Mouse (Mus musculus) embryonic facial prominence, embryonic 10.5 days (tissue): ENCODE results near the gene Chrna3. TPM values are rescaled to one million over a fixed set of nuclear protein-coding genes. Genes with fewer than 3 reads are reported as not detected.

Experiments used
- DNase-seq: peaks from one replicate; pipeline ENCODE4 v3.0.0-alpha.2; 2017; ENCODE audit warnings: low spot score
- H3K27ac ChIP-seq: fragments of 300-500 bp; sonication (generic); replicated peaks from 2 replicates; pipeline ENCODE4 v1.5.1; 2016; ENCODE audit warnings: mild to moderate bottlenecking
- H3K27me3 ChIP-seq: fragments of 300-500 bp; sonication (generic); replicated peaks from 2 replicates; pipeline ENCODE4 v1.6.1; 2016; ENCODE audit warnings: low read depth, mild to moderate bottlenecking; ENCODE audit not compliant: poor library complexity, severe bottlenecking
- H3K36me3 ChIP-seq: fragments of 300-500 bp; sonication (generic); replicated peaks from 2 replicates; pipeline ENCODE4 v1.6.1; 2016; ENCODE audit warnings: mild to moderate bottlenecking, moderate library complexity
- H3K4me1 ChIP-seq: fragments of 300-500 bp; sonication (generic); 2 replicates; pipeline ENCODE4 v1.6.1; 2016
- H3K4me3 ChIP-seq: fragments of 300-500 bp; sonication (generic); 2 replicates; pipeline ENCODE4 v1.5.1; 2016; ENCODE audit warnings: mild to moderate bottlenecking, moderate library complexity
- H3K9me3 ChIP-seq: fragments of 300-500 bp; sonication (generic); 2 replicates; pipeline ENCODE4 v1.6.1; 2016; ENCODE audit warnings: mild to moderate bottlenecking
- WGBS: fragments of 180-500 bp; shearing (Covaris S2); methylation state at CpG from one replicate; pipeline ENCODE4 v1.1.7; 2016; 5-methylcytosine and 5-hydroxymethylcytosine counted together
- polyA plus RNA-seq: library from polyadenylated mRNA; unstranded; fragments of >200 nt; fragmentation: Nextera tagmentation; extraction: Ambion mirVana; gene quantifications from 2 replicates; pipeline ENCODE4 v1.2.1, GENCODE M21; 2016

Gene Chrna3
- polyA plus RNA-seq, 1 experiment from 2014 or later = 3.1 TPM

DNA sequence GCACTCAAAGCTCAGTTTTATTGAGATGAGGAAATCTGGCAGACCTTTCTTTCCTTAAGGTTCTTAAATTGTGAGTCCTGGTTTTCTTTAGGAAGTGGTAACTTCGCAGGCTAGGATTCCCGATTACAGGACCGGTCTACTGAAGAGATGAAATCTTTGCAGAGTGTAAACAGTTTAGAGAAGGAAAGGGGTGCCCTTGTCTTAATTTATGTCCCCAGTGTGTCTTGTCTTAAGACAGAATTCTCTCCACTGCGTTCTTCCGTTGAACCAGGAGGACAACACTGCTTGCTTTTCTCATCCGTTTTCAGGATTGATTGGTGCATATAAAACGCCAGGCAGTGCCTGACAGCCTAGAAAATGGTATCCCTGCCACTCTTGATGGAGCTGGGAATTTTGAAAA is 44.0 kb downstream of the Chrna3 start:
- DNase-seq = no peak
- 6% methylated on average over 7 of the region's 7 CpGs for WGBS
- H3K27me3 ChIP-seq = peaks cover 79% of the 10 kb centered on the region

DNA sequence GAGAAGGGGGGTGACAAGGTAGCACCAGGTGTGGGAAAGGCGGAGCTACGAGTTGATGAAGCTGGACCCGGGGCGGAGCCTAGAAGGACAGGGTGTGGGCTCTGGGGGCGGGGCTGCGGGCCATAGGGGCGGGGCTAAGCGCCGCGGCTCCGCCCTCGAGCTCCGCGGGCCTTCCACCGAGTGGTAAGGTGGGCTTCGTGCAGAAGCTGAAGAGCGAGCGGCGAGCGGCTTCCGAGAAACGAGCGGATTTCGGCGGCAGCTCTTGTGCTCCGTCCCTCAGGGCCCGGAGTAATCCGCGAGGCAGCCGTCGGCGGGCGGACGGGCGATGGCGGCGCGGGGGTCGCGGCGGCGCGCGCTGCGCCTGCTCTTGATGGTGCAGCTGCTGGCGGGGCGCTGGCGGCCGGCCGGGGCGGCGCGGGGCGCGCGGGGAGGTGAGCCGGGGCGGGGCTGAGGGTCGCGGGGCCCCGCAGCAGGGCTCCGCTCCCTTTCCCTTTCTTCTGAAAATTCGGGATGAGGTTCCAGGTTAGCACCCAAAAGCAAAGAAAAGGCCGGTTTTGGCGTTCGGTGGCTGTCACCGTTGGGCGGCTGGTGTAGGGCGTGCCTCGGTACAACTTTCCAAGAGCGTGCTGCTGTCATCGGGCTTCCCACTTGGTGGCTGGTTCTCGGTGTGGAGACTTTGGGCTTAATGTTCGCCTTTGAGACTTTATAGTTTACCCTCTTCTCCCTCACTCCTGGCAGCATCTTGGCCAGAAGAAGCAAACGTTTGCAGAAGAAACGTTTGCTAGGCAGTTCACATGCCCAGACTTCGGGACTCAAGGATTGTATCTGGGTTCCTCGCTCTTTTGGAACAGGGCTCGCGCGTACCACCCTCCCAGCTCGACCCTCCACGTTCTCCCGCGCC is 44.8 kb downstream of the Chrna3 start:
- Histone ChIP-seq H3K36me3 (no peaks in the 10 kb centered on the region), H3K27ac (peak overlapping the region; percentile 44; the same call in 1 of the 2 replicates), H3K4me1 (peaks cover 17% of the 10 kb centered on the region), H3K9me3 (0 out of 2 replicates have a peak, but pooled peaks cover 2% of the 10 kb centered on the region), H3K4me3 (peak overlapping the region; percentile 70), H3K27me3 (peaks cover 80% of the 10 kb centered on the region)
- 1% methylated on average over 85 of the region's 85 CpGs for WGBS
- DNase-seq = peak; percentile 83

More for the DNA sequence above, 44.0 kb downstream of the Chrna3 start:
- 0 out of 2 replicates have a peak, but pooled peaks cover 2% of the 10 kb centered on the region for H3K9me3 ChIP-seq
- H3K27ac ChIP-seq = no peak overlapping the region
- H3K36me3 ChIP-seq = no peaks in the 10 kb centered on the region
- peak overlapping the region; percentile 70 for H3K4me3 ChIP-seq
- peaks cover 17% of the 10 kb centered on the region for H3K4me1 ChIP-seq

DNA sequence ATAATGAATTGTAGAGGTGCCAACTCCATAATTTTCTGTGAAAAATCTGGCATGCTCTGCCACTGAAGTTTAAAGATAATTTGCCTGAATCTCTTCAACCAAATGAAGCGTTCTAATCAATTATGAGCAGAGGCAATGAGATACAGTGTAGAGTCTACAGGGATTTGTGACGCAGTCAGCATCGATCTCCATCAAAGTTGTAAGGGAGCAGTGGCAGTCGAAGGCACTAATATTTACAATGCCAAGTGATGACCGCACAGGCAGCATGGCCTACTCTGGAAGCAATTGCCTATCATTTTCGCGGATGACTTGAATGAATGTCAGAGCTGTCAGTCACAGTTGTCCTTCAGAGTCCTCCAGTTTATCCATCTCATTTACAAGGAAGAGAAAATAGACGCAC is 45.7 kb downstream of the Chrna3 start, which contains the start of gene Chrna5:
Gene Chrna5 (plus strand): TSS at position 207 of the 400 bp plus-strand sequence.
- Histone ChIP-seq H3K27me3 (peaks cover 80% of the 10 kb centered on the region), H3K4me1 (peaks cover 17% of the 10 kb centered on the region), H3K9me3 (0 out of 2 replicates have a peak, but pooled peaks cover 2% of the 10 kb centered on the region), H3K36me3 (no peaks in the 10 kb centered on the region), H3K27ac (peak within 1 kb of the TSS; percentile 44; the same call in 1 of the 2 replicates), H3K4me3 (peak within 1 kb of the TSS; percentile 70)
- 67% methylated on average over 8 of the region's 8 CpGs for WGBS
- DNase-seq = no peak

DNA sequence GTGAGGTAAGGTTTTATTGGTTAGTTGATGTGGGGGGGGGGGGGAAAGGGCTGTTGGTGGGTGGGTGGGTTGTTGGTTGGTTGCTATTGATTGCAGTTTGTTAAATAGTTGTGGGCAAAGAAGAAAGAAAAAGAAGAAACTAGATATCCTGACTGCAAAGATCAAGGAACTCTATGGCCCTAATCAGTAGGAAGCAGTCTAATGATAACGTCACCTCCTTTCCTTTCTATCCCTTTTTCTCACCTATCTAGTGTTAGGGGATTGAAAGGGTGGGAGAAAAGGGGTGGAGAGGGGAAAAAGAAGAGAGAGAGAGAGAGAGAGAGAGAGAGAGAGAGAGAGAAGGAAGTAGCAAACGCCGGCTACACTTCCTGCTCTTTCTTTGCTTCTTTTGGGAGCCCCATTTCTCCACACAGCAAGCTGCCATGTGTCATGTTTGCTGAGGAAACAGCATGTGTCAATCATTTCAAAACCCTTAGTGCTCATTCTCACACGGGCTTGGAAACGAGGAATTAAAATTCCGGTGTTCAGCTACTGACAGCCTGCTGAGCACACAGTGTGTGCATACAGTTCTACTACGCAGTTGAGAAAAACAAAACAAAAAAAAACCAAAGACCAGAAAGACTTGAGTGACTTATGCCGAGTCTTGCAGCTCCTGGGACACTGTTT is 56.3 kb downstream of the Chrna3 start:
- Histone ChIP-seq H3K9me3 (no peaks in the 10 kb centered on the region), H3K4me1 (no peaks in the 10 kb centered on the region), H3K4me3 (no peak overlapping the region), H3K27ac (no peak overlapping the region), H3K27me3 (no peaks in the 10 kb centered on the region), H3K36me3 (no peaks in the 10 kb centered on the region)
- 74% methylated on average over 8 of the region's 8 CpGs for WGBS
- no peak for DNase-seq

DNA sequence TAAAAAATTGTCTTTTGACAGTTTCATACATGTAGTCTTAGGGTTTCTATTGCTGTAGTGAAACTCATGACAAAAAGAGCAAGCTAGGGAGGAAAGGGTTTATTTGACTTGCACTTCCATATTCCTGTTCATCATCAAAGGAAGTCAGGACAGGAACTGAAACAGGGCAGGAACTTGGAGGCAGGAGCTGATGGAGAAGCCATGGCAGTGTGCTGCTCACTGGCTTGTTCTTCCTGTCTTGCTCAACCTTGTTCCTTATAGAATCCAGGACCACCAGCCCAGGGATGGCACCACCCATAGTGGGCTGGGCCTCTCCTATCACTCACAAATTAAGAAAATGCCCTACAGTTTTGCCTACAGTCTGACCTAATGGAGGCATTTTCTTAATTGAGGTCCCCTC is 62.7 kb downstream of the Chrna3 start:
- Histone ChIP-seq H3K4me1 (no peaks in the 10 kb centered on the region), H3K36me3 (peaks cover 20% of the 10 kb centered on the region), H3K4me3 (no peak overlapping the region), H3K27ac (no peak overlapping the region), H3K9me3 (no peaks in the 10 kb centered on the region), H3K27me3 (no peaks in the 10 kb centered on the region)
- no peak for DNase-seq

DNA sequence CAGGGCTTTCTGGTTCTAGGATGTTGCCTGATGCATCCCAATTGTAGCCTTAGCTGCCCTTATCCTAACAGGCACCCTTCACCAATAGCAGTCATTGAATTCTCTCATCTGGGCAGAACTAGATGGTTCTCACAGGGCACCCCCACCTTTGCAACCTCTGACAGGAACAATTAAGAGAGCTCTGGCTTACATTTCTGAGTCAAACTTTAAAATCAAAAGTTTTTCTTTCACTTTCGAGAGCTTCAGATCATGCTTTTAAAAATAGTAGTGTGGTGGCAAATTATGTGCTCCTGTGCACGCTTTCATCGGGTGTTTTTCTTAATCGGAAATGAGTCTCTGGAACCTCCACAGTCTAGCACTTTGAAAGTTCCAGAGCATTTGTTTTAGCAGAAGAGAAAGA is 65.3 kb downstream of the Chrna3 start:
- no peak overlapping the region for H3K4me3 ChIP-seq
- WGBS = 97% methylated on average over 4 of the region's 4 CpGs
- no peak for DNase-seq
- H3K9me3 ChIP-seq = no peaks in the 10 kb centered on the region
- no peaks in the 10 kb centered on the region for H3K4me1 ChIP-seq
- peaks cover 46% of the 10 kb centered on the region for H3K36me3 ChIP-seq
- H3K27me3 ChIP-seq = no peaks in the 10 kb centered on the region
- H3K27ac ChIP-seq = no peak overlapping the region

Other genes with a start within 250 kb of the Chrna3 start
- gene Ireb2, start 162.8 kb downstream of the Chrna3 start, polyA plus RNA-seq = 46.0 and 48.7 TPM in 2 replicates
- 4.9 and 5.7 TPM in 2 replicates for gene Hykk, start 109.3 kb downstream of the Chrna3 start, polyA plus RNA-seq
- 333 and 338 TPM in 2 replicates for gene Psma4, start 75.8 kb downstream of the Chrna3 start, polyA plus RNA-seq
- 1.2 and 1.5 TPM in 2 replicates for gene AY074887, start 75.6 kb downstream of the Chrna3 start, polyA plus RNA-seq
- 1.00 and 1.4 TPM in 2 replicates for gene Chrna5, start 45.7 kb downstream of the Chrna3 start, polyA plus RNA-seq
- 1.3 and 1.9 TPM in 2 replicates for gene Chrnb4, start 22.2 kb upstream of the Chrna3 start, polyA plus RNA-seq
- gene Ube2q2, start 122.3 kb upstream of the Chrna3 start, polyA plus RNA-seq = 37.7 and 42.2 TPM in 2 replicates
- 74.2 and 75.5 TPM in 2 replicates for gene Fbxo22, start 182.4 kb upstream of the Chrna3 start, polyA plus RNA-seq